Mouse (Mus musculus): ENCODE data around the gene Fam131b.

DNA sequence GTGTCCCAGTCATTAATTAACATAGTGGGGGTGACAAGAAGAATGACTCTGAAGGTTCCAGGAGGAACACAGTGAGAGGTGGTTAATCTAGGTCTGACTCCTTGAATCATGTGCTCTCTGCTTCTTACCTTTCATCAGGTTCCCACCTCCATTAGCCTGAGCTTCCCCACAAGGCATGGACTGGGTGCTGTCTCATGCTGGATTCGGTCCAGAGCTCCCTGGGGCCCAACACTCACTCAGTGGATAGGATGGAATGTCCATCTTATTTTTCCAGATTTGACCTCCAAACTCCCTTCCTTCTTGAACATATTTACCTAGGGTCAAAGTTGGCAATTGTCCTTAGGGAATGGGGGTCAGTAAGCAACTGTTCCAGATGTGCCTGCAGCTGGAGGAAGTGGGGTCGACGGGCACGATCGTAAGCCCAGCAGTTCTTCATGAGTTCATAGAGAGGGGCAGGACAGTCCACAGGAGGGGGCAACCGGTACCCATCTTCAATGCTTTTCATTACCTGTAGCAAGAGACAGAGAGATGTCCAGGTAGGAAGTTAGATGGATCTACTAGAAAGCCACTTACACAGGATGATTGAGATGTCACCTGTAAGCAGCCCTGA is 35.9 kb upstream of the Fam131b start:
- TF ChIP-seq POLR2A (IDR thresholded peaks at IDR 0.05; ENCODE audit: low read depth, low read length) (no peak), CTCF (IDR thresholded peaks at IDR 0.05; ENCODE audit: extremely low read depth, insufficient read depth, insufficient read length, insufficient replicate concordance) (no peak)
